Mouse (Mus musculus): ENCODE results near the gene Dgkz.

The Dgkz gene

GRCm38 (mm10) chr2:91996006-91996405, 20.3 kb upstream of the Dgkz start:
- no peak for DNase-seq (ENCODE audit: low spot score in 2 of 2)

- no peak for DNase-seq (ENCODE audit: low spot score in 2 of 2)
Measured at GRCm38 (mm10) chr2:91993409-91993808, 17.7 kb upstream of the Dgkz start.

- no peak for DNase-seq (ENCODE audit: low spot score in 2 of 2)
Measured at GRCm38 (mm10) chr2:91989750-91990149, 14.1 kb upstream of the Dgkz start.

DNA sequence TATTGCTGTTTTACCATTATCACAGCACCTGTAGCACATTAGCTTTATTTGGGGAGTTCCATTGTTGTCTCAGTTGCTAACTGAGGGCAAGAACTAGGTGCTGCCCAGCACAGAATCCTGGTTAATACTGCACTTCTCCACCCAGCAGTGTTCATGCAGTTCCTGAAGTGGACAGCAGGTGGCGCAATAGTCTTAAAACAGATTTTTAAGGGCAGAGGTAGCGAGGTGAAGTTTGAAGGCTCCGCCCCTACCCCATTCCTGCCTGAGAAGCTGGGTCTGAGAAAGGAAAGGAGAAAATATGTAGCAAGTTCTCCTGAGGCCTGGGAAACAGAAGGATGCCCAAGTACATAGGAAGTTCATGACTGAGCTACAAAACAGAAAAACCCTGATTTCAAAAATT, 11.9 kb upstream of the Dgkz start:
- DNase-seq (ENCODE audit: low spot score in 2 of 2): peak; percentile 80 to 93

DNA sequence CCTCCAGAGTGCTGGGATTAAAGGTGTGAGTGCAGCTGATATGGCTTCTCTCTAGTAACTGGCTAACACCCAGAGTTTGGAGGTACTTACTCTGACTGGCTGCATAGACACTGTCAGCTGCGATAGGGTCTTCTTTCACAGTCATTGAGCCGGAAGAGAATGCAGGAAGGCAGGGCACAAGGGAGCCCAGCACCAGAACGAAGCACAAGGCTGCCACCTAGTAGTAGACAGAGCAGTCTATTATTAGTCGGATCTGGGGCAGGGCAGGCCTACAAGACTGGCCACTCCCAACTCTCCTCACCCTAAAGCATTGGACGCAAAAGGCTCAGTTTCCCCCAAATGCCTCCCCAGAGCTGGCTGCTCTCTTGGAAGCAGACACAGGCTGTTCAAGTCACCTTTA, 10.4 kb upstream of the Dgkz start:
- DNase-seq (ENCODE audit: low spot score in 2 of 2): no peak

DNA sequence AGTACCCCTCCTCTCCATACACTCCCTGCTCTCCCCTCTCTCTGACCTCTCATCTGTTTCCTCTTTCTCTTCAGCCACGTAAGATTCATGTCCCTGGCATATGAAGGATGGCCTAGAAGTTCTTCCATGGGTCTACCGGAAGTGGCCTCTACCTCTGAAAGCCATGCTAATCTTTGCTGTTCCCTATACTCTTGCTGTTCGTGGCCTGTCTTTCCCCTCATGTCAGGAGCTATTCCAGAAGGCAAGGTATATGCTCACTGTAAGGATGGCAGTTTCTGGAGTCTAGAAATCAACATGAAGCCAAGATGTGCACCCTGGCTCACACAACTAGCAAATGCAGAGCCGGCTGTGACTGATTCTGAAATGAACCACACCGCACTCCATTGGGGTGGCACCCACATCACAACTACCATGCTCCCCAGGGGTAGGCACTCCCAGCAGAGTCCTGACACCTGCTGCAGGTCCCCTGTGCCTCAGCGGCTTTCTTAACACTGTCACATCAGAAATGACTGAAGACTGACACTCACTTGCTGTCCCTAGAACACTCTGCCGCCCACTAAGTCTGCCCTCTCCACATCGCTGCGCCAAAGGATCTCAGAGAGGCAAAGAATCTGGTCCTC, 9.4 kb upstream of the Dgkz start:
- DNase-seq (ENCODE audit: low spot score in 2 of 2): no peak

- DNase-seq (ENCODE audit: low spot score in 2 of 2): peak in 1 of 2 experiments; percentile 63
Measured at GRCm38 (mm10) chr2:91984439-91984838, 8.8 kb upstream of the Dgkz start.

DNA sequence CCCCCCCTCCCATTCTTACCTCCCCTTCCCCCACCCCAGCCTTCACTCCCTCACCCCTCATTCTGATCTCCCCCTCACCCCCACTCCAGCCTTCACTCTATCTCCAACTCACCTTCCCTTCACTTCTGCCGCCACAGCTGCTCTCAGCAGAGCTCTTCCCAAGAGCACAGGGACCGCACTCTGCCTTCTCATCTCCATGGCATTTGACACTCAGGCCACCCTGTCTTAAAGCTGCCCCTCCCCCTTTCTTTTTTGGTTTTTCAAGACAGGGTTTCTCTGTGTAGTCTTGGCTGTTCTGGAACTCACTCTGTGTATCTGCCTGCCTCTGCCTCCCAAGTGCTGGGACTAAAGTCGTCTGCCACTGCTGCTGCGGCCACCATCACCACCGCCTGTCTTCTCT, 5.2 kb upstream of the Dgkz start:
- DNase-seq (ENCODE audit: low spot score in 2 of 2): no peak

GRCm38 (mm10) chr2:91980245-91980644, 4.6 kb upstream of the Dgkz start:
- DNase-seq (ENCODE audit: low spot score in 2 of 2): no peak

- DNase-seq (ENCODE audit: low spot score in 2 of 2): no peak
Measured at GRCm38 (mm10) chr2:91978547-91978946, 2.9 kb upstream of the Dgkz start.

DNA sequence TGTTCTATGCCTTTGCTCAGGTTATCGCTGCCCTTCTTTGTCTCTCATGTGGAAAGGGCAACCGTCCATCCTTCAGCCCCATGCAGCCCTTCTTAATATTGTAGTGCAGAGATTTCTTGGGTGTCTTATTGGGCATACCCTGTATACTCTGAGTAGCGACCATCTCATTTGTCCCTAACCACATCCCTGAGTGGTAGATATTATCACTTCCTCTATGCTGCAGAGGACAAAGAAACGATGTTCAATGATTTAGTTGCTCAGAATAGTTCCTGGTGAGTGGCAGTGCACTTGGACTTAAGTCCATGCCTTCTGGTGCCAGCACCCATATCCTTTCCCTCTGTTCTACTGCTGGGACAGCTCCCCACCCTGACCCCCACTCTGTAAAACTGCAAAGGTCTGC, 2.3 kb upstream of the Dgkz start:
- no peak for DNase-seq (ENCODE audit: low spot score in 2 of 2)

GRCm38 (mm10) chr2:91973416-91974135, 2.1 kb downstream of the Dgkz start:
- no peak for DNase-seq (ENCODE audit: low spot score in 2 of 2)

DNA sequence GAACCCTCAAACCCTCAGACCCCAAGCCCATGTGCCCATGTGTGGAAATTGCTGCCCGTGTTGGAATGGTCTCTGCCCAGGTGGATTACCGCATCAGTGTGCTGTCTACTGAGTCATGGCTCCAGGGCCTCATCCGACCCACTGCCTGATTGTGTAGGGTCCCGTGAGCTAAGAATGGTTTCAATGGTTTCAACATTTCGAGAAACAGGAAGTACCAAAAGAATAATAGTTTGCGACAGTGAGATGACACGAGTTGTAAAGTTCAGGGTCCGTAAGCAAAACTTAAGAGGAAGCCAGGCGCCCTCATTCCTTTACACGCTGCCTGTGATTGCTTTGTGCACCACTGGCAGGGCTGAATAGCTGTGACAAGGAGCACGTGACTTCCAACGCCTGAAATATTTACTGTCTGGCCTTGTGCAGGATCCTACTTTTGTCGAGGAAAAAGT, 3.5 kb downstream of the Dgkz start:
- no peak for DNase-seq (ENCODE audit: low spot score in 2 of 2)

GRCm38 (mm10) chr2:91971231-91972097, 4.2 kb downstream of the Dgkz start:
- DNase-seq (ENCODE audit: low spot score in 2 of 2): no peak

DNA sequence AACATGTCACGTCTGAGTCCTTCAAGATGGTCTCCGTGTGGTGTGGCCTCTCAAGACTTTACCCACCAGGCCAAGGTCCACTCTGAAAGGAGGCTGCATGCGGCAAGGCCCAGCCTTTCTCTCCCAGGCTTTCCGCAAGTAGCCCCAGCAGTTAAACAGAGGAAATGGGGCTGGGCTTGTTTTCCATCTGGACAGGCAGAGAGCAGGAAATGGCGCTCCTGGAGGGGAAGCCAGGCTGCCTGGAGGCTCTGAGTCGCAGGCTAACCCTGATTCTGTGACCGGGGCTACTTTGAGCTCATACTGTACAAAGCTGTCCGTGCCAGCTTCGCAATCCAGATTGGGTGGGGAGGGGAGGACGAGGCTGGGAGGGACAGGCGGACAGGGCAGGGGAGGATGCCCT, 7.7 kb downstream of the Dgkz start:
- no peak for DNase-seq (ENCODE audit: low spot score in 2 of 2)

- peak in 1 of 2 experiments; percentile 59 for DNase-seq (ENCODE audit: low spot score in 2 of 2)
Measured at GRCm38 (mm10) chr2:91966367-91966766, 9.3 kb downstream of the Dgkz start.

DNA sequence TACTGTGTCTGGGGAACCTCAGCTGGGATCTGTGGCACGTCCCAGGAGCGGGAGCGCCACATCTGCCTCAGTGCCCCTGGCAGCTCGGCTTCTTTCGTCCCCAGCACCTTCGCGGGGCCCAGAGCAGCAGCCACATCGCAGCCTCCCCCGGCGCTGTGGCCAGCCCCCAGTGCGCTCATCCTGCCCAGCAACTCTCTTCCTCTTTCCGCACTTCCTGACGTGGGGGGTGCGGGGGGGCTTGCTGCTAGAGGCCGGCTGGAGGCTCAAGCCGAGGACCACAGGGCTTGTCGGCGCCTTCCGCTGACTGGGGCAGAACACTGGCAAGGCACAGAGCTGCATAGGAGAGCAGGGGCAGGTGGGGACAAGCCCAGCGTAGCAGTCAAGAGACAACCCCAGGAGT, 10.2 kb downstream of the Dgkz start:
- peak; percentile 74 to 85 for DNase-seq (ENCODE audit: low spot score in 2 of 2)

DNA sequence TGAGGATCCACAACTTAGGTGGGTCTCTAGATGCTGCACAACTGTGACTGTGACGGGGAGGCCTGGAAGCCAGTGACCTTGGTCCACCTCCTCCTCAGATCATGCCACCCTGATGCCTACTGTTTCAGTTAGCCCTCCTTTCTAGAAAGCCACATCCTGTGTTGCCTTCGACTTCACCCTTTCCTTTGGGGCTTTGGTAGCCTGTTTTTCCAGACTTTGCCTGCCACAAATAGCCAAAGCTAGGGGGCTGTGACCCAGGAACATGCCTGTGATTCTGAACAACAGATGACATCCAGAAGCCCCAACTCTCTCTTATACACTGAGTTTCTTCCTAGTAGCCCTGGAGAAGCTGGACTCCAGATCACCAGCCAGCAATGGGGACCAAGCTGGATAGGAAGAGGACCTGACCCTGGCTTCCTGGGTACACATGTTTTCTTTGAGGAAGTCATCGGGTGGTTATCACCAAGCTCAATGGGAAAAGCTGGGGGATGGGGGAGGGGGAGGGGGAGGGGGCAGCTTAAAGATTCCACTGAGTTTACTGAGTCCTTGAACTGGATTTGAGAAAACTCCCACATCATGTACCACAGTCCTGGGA, 11.0 kb downstream of the Dgkz start:
- DNase-seq (ENCODE audit: low spot score in 2 of 2): peak in 1 of 2 experiments; percentile 62

DNA sequence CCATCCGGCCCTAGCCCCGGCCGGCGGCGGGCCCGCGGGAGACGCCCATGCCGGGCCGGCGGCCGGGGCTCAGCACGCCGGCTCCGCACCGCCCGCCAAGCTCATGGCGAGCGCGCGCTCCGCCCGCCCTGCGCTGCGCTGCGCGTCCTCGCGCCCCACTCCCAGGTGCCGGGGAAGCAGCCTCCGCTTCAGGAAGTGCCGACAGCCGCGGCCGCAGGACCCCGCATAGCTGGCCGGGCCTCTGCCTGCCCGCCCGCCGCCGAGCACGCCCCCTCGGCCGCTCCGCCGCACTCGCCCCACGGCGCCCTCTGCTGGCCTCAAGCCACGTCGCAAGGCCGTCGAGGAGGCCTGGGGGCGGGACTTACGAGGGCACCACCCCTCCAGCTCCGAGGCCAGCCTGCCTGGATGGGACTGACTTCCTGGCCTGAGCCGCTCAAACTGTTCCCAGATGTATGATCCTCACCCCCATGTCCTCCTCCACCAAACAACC, 12.2 kb downstream of the Dgkz start:
- DNase-seq (ENCODE audit: low spot score in 2 of 2): peak; percentile 94 to 99

DNA sequence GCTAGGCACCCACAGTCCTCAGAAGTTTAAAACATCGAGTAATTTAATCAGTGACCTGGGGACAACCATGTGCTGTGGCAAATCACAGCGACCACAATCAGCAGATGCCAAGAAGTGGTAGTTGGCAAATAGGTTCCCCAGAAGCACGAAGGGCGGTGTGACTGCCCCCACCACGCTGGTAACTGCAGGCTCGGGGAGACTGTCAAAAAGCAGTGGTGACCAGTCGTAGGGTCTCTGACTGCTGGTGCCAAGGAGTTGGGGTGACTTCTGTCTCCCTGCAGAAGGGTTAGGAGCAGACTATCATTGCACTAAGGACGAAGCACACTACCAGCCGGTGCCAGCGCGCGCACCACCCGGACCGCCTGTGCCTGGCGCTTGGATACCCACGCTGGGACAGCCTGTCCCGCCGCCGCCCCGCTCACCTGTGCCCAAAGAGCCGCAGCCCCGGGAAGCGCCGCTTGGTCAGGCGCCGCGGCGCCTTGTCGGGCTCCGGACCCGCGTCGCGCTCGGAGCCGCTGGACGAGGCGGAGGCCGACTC, 12.7 kb downstream of the Dgkz start:
- peak in 1 of 2 experiments; percentile 77 for DNase-seq (ENCODE audit: low spot score in 2 of 2)

GRCm38 (mm10) chr2:91961901-91962761, 13.5 kb downstream of the Dgkz start:
- peak in 1 of 2 experiments; percentile 64 for DNase-seq (ENCODE audit: low spot score in 2 of 2)
